Mouse (Mus musculus) spleen, adult 18-20 months (tissue): ENCODE results near the gene Klk1b22.
"Not testable (repeated sequence)": the region's sequence is repeated elsewhere in the genome, so short reads cannot be mapped to it uniquely, and the experiment has no call there.

Experiments used
- DNase-seq, 2 experiments: peaks; one replicate each; pipeline ENCODE4 v3.0.0; 2022; ENCODE audit warnings: mixed read lengths in 2 of 2

Gene Klk1b22

GRCm38 (mm10) chr7:44112373-44112772 is at the start of gene Klk1b22:
Klk1b22 (plus strand) TSS chr7:44112673.
- DNase-seq = no peak

DNA sequence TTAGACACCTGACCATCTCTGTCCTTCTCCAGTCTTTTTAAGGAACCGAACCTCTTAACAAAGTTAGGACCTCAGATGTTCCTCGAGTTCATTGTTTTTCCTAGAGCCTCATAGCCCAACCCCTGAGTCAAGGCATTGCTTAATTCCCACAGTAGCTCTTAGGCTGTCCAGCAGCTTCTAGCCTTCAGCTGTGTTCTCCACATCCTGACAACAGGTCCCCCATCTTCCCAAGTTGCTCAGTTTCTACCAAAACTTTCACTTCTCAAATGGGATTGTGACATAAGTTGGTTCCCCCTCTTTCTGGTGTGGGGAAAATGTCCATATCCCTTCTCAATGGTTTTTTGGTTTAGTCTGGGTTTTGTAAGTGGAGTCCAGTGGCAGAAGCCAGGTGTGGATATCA is 40.4 kb upstream of the Klk1b22 start:
- no peak for DNase-seq

DNA sequence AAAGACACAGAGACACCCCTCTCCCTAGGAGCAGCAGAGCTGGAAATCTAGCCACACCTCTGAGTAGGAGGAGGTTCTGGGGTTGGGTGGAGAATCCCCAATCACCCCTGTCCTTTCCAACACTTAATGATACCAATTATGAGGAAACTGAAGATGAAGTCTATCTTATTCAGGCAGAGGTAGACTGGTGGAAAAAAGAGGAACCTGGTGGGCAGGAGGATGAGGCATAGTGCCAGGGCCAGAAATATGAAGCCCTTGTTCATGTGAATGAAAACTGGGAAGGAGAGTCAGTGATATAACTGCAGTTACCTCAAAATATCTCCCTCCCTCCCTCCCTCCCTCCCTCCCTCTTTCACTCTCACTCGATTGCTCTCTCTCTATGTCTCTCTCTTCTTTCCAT is 34.8 kb upstream of the Klk1b22 start:
- no peak for DNase-seq

DNA sequence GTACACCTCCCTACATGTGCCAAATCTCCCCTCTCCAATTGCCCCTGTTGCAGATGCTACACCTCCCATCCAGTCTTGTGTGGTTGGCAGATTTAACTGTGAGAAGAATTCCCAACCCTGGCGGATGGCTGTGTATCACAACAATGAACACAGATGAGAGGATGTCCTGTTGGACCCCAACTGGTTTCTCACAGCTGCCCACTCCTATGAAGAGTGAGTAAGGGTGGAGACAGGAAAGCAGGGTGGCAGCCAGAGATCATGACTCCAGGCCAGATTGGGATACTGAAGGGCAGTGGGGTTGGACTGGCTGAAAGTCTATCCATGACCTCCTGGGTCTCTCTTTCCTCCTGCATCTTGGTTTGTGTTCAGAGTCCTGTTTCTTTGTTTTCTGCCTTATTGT is 16.4 kb upstream of the Klk1b22 start:
- DNase-seq = no peak

GRCm38 (mm10) chr7:44102028-44102427 is 10.4 kb upstream of the Klk1b22 start, which contains the start of gene Klk1b21:
Klk1b21 (plus strand) TSS chr7:44102328.
- not testable (repeated sequence) for DNase-seq

DNA sequence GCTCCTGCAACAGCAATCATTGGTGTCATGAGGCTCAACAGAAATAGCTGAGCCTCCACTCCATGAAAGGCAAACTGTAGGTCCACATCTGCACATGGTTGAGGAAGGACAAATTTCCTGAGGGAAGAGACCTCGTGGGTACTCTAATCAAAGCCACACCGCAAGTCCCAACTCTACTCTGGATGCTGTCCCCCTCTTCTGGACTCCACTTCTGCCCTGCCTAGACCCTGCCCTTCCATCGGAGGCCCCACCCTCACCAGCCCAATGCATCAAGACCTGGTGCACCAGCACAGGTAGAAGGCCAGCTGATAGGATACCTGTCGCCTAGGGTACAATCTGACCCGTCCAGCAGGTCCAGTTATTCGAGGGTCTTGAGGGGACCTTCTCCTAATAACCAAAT is 11.0 kb downstream of the Klk1b22 start:
- DNase-seq = no peak

- DNase-seq = no peak
Observed at GRCm38 (mm10) chr7:44136467-44136866, 24.0 kb downstream of the Klk1b22 start, which contains the start of gene Klk1b16. Klk1b16 (plus strand) TSS chr7:44136767.
